Mouse (Mus musculus) liver, postnatal 0 days (tissue): ENCODE measurements around the gene Ccdc27. TPM values are rescaled to one million over a fixed set of nuclear protein-coding genes. Genes with fewer than 3 reads are reported as not detected.

Experiments used
- ATAC-seq: fragments of 200-750 bp; cut with Nextera tagmentation; 2 replicates; pipeline ENCODE4 v1.8.0; 2017; ENCODE audit warnings: mild to moderate bottlenecking, moderate library complexity
- DNase-seq: peaks from one replicate; pipeline ENCODE4 v3.0.0-alpha.2; 2016
- H3K27ac ChIP-seq: fragments of 300-500 bp; sonication (generic); 2 replicates; pipeline ENCODE4 v1.5.1; 2014; ENCODE audit warnings: antibody characterized with exemption, moderate library complexity, mild to moderate bottlenecking, low read depth
- H3K27me3 ChIP-seq: fragments of 300-500 bp; sonication (generic); 2 replicates; pipeline ENCODE4 v1.6.1; 2014; ENCODE audit warnings: low read length, control low read depth, mixed read lengths; ENCODE audit not compliant: insufficient read depth
- H3K36me3 ChIP-seq: fragments of 300-500 bp; sonication (generic); replicated peaks from 2 replicates; pipeline ENCODE4 v1.6.1; 2014; ENCODE audit warnings: mild to moderate bottlenecking, control low read depth, low read length, moderate library complexity, mixed read lengths; ENCODE audit not compliant: insufficient read depth
- H3K4me1 ChIP-seq: fragments of 300-500 bp; sonication (generic); 2 replicates; pipeline ENCODE4 v1.6.1; 2014; ENCODE audit warnings: antibody characterized with exemption, mild to moderate bottlenecking, control low read depth; ENCODE audit not compliant: insufficient read depth
- H3K4me2 ChIP-seq: fragments of 300-500 bp; sonication (generic); 2 replicates; pipeline ENCODE4 v1.6.1; 2014; ENCODE audit warnings: low read depth, mild to moderate bottlenecking, low read length, moderate library complexity, mixed read lengths
- H3K4me3 ChIP-seq: fragments of 300-500 bp; sonication (generic); 2 replicates; pipeline ENCODE4 v1.5.1; 2014; ENCODE audit warnings: low read depth, low read length
- H3K9ac ChIP-seq: fragments of 300-500 bp; sonication (generic); replicated peaks from 2 replicates; pipeline ENCODE4 v1.6.1; 2014; ENCODE audit warnings: mild to moderate bottlenecking, moderate library complexity
- H3K9me3 ChIP-seq: fragments of 300-500 bp; sonication (generic); 2 replicates; pipeline ENCODE4 v1.6.1; 2016; ENCODE audit warnings: mild to moderate bottlenecking, control low read depth, low read length, mixed read lengths
- CTCF ChIP-seq: sonication (generic); IDR thresholded peaks from 2 replicates; pipeline ENCODE4 v1.5.1; 2016; ENCODE audit warnings: antibody characterized with exemption, low read depth
- EP300 ChIP-seq: IDR thresholded peaks from 2 replicates; pipeline ENCODE4 v1.6.1; 2016; ENCODE audit warnings: antibody characterized with exemption, low read depth, mild to moderate bottlenecking
- WGBS: fragments of 180-500 bp; shearing (Covaris S2); extraction: QIAGEN DNeasy Blood & Tissue Kit; methylation state at CpG from one replicate; pipeline ENCODE4 v1.1.7; 2014; ENCODE audit not compliant: insufficient replicate concordance; 5-methylcytosine and 5-hydroxymethylcytosine counted together
- polyA plus RNA-seq: library from polyadenylated mRNA; unstranded; fragments of >200 nt; fragmentation: Nextera tagmentation; extraction: Ambion mirVana; gene quantifications from 2 replicates; pipeline ENCODE4 v1.2.1, GENCODE M21; 2015

Ccdc27 gene
- polyA plus RNA-seq, 1 experiment from 2014 or later = not detected

DNA sequence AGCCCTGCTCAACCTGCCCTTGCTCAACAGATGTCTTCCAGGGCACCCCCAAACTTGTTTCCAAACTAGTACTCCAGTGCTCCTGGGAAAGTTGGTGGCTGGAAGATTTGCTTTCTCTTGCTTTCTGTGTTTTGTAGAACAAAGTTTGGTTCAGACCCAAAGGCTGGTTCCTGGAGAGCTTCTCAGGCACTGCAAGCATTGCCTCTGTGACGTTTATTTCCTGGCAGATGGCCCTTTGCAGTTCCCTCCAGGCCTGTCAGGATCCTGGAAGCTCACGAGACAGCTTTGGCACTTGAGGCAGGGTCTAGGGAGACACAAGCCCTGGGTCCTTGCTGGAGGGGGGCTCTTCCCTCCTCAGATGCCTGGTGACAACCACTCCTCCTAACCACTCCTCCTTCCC is 14.2 kb upstream of the Ccdc27 start:
- ATAC-seq (no peak), DNase-seq (no peak)
- Histone ChIP-seq H3K36me3 (no peaks in the 10 kb centered on the region), H3K27ac (no peak overlapping the region), H3K9ac (no peak overlapping the region), H3K4me2 (no peak overlapping the region), H3K4me3 (no peak overlapping the region), H3K4me1 (no peaks in the 10 kb centered on the region), H3K9me3 (no peaks in the 10 kb centered on the region), H3K27me3 (no peaks in the 10 kb centered on the region)
- WGBS = 33% methylated on average over 2 of the region's 2 CpGs
- TF ChIP-seq CTCF (no peak), EP300 (no peak)

DNA sequence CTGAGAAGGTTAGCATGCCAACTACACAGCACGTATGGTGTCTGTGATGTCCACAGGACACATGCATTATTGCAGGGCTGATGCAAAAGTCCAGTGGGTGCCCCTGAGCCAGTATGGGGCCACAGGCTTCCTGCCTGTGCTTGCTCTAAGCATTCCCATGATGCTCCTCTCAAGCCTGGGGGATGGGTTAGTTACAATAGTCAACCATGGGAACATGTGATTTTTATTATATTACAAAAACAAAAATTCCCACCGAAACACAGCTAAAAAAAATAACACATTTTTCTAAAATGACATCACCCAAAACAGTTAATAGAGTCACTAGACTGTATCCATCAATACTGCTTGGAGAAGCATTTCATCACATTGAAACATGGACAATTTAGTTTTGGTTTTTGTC is 13.6 kb upstream of the Ccdc27 start:
- ATAC-seq = no peak
- H3K9me3 ChIP-seq = no peaks in the 10 kb centered on the region
- DNase-seq = no peak

DNA sequence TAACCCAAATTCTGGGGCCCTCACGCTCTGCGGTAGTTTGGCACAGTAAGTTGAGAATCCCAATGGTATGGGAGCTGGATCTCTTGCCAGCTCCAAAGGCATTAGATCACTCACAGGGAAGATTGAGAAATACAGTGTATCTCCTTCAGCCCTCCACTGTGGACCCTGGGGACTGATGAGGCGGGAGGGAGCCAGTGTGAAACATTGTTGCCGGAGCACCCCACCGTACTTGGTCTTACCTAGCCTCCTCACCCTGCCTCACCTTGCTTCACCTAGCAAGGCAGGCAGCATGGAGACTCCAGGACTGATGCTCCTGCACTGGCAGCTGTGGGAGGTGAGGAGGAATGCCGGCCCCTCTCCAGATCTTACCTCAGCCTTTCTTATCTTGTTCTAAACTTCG is 13.0 kb upstream of the Ccdc27 start:
- no peak for TF ChIP-seq EP300
- TF ChIP-seq CTCF = no peak
- no peak overlapping the region for H3K9ac ChIP-seq
- no peak overlapping the region for H3K27ac ChIP-seq
- ATAC-seq (no peak), DNase-seq (no peak)
- H3K4me2 ChIP-seq = no peak overlapping the region
- H3K4me1 ChIP-seq = no peaks in the 10 kb centered on the region
- H3K36me3 ChIP-seq = no peaks in the 10 kb centered on the region
- no peaks in the 10 kb centered on the region for H3K27me3 ChIP-seq
- H3K4me3 ChIP-seq = no peak overlapping the region
- WGBS = 79% methylated on average over 7 of the region's 7 CpGs
- no peaks in the 10 kb centered on the region for H3K9me3 ChIP-seq

More for the DNA sequence above, 13.6 kb upstream of the Ccdc27 start:
- Histone ChIP-seq H3K4me2 (no peak overlapping the region), H3K27ac (no peak overlapping the region), H3K4me1 (no peaks in the 10 kb centered on the region), H3K9ac (no peak overlapping the region), H3K27me3 (no peaks in the 10 kb centered on the region), H3K4me3 (no peak overlapping the region), H3K36me3 (no peaks in the 10 kb centered on the region)
- no peak for TF ChIP-seq EP300
- no peak for TF ChIP-seq CTCF
- whole genome bisulfite sequencing = 67% methylated on average over 2 of the region's 2 CpGs

DNA sequence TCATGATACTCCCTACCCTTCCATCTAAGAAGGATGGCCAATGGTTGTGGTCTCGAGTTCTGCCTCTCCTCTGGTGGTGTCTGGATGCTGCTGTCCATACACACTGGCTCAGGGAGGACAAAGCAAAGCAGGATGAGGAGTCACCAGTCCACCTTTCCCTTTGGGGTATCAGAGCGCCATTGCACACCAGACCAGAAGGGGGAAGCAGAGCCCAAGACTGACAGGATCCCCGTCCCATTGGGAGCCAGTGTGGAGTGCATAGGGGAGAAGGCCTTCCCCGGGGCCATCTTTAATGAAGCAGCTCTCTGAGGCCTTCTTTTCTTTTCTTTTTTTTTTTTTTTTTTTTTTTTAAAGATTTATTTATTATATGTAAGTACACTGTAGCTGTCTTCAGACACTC is 10.6 kb upstream of the Ccdc27 start:
- Histone ChIP-seq H3K27ac (no peak overlapping the region), H3K27me3 (no peaks in the 10 kb centered on the region), H3K4me1 (no peaks in the 10 kb centered on the region), H3K4me2 (no peak overlapping the region), H3K36me3 (no peaks in the 10 kb centered on the region), H3K9ac (no peak overlapping the region), H3K4me3 (no peak overlapping the region), H3K9me3 (no peaks in the 10 kb centered on the region)
- TF ChIP-seq CTCF (peak; percentile 42), EP300 (no peak)
- ATAC-seq = no peak
- 52% methylated on average over 4 of the region's 4 CpGs for WGBS
- no peak for DNase-seq

DNA sequence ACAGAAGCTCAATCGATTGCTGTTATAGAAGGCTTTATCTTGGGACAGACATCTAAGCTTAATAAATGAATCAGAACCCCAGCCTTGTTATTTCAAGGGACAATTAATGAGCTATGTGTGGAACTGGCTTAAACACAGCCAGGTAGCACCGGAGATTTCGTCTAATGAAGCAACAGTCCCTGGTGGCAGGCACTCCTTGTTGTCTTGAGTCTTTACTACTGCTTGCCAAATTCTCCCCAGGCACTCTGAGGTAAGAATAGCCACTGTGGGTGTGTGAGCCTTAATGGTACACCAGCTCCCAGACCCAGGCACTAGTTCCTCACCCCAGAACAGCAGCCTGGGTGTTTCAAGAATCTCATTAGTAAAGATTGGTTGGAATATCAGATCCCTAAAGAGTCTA is 8.9 kb upstream of the Ccdc27 start:
- DNase-seq = no peak
- TF ChIP-seq CTCF (no peak), EP300 (no peak)
- 78% methylated on average over 3 of the region's 3 CpGs for WGBS
- H3K4me1 ChIP-seq = no peaks in the 10 kb centered on the region
- no peak overlapping the region for H3K4me3 ChIP-seq
- no peak for ATAC-seq
- no peak overlapping the region for H3K4me2 ChIP-seq
- H3K9ac ChIP-seq = no peak overlapping the region
- H3K9me3 ChIP-seq = no peaks in the 10 kb centered on the region
- no peak overlapping the region for H3K27ac ChIP-seq
- no peaks in the 10 kb centered on the region for H3K36me3 ChIP-seq
- no peaks in the 10 kb centered on the region for H3K27me3 ChIP-seq

DNA sequence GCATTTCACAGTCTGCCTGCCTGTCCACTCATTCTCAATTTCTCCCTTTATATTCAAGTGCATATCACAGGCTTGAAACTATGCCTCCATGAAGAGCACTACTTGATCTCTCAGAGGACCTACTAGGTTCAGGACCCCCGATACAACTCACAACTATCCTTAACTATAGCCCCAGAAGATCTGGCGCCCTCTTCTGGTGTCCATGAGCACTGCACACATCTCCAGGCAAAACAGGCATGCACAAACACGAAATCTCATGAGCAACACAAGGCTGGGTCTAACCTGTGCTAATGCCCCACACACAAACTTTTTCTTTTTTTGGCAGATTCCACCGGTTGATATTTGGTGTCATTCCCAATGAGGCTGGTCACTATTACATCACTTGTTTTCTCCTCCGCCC is 3.4 kb upstream of the Ccdc27 start:
- TF ChIP-seq CTCF (peak; percentile 39), EP300 (no peak)
- Histone ChIP-seq H3K4me2 (no peak overlapping the region), H3K4me3 (no peak overlapping the region), H3K9ac (no peak overlapping the region), H3K27ac (no peak overlapping the region), H3K9me3 (no peaks in the 10 kb centered on the region), H3K36me3 (no peaks in the 10 kb centered on the region), H3K4me1 (no peaks in the 10 kb centered on the region), H3K27me3 (no peaks in the 10 kb centered on the region)
- ATAC-seq (no peak), DNase-seq (no peak)
- 65% methylated on average over 5 of the region's 5 CpGs for WGBS

DNA sequence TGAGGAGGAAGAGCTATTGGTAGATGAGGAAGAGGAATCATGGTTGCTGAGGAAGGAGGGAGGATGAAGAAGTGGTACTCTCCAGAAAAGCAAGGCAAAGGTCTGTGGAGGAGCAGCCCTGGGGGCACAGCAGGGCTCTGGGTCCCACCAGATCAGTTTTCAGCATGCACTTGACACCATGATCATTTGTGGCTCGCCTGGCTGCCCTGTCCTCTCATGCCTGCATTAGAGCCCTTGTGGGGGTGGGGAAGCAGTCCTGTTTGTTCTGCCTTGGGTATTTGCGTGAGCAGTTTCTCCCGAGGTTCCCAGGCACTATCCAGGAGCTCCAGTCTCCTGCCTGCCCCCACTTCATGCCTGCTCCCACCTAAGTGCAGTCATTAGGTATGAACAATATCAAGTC is 5.4 kb downstream of the Ccdc27 start:
- 26% methylated on average over 3 of the region's 3 CpGs for WGBS
- H3K9ac ChIP-seq = no peak overlapping the region
- DNase-seq (no peak), ATAC-seq (no peak)
- H3K4me3 ChIP-seq = no peak overlapping the region
- H3K4me2 ChIP-seq = no peak overlapping the region
- H3K4me1 ChIP-seq = no peaks in the 10 kb centered on the region
- no peaks in the 10 kb centered on the region for H3K9me3 ChIP-seq
- no peaks in the 10 kb centered on the region for H3K36me3 ChIP-seq
- H3K27ac ChIP-seq = no peak overlapping the region
- H3K27me3 ChIP-seq = no peaks in the 10 kb centered on the region
- no peak for TF ChIP-seq CTCF
